Mouse (Mus musculus) inflammation-experienced regulatory T-cells (primary cell): ENCODE results near the gene Ms4a13. TPM values are rescaled to one million over a fixed set of nuclear protein-coding genes. Genes with fewer than 3 reads are reported as not detected.

Experiments
- polyA plus RNA-seq, 2 experiments: library from polyadenylated mRNA; unstranded; fragments of 100-300 nt; shearing (Covaris generic); gene quantifications; one replicate each; pipeline ENCODE4 v1.2.1; 2017

Ms4a13 gene
- not detected for polyA plus RNA-seq

GRCm38 (mm10) chr19:11196546-11196945 is at the start of gene Ms4a13:
Gene Ms4a13, minus strand, starts transcription at chr19:11196737.

GRCm38 (mm10) chr19:11232348-11232747 is 35.8 kb upstream of the Ms4a13 start, which contains the start of gene Ms4a12:
Gene Ms4a12, minus strand, starts transcription at chr19:11232448.

GRCm38 (mm10) chr19:11165172-11165571 is 31.4 kb downstream of the Ms4a13 start, which contains the start of gene 1700025F22Rik:
Gene 1700025F22Rik, minus strand, starts transcription at chr19:11165320.

GRCm38 (mm10) chr19:11130776-11131175 is 65.8 kb downstream of the Ms4a13 start, which contains the start of gene 1700017D01Rik:
Gene 1700017D01Rik, minus strand, starts transcription at chr19:11130876.

Other genes starting within 250 kb of the Ms4a13 start
- 10 to 100 TPM; 15.5 to 19.1 TPM for gene Ccdc86, start 247.5 kb downstream of the Ms4a13 start, polyA plus RNA-seq
- not detected for gene Ms4a10, start 222.1 kb downstream of the Ms4a13 start, polyA plus RNA-seq
- 1 to 10 TPM in 1 of 2 experiments, under 1 TPM in 1; 0.12 to 1.7 TPM for gene Ms4a15, start 203.5 kb downstream of the Ms4a13 start, polyA plus RNA-seq
- under 1 TPM in 1 of 2 experiments, not detected in 1; 0.45 TPM for gene Ms4a18, start 178.7 kb downstream of the Ms4a13 start, polyA plus RNA-seq
- 1 to 10 TPM in 1 of 2 experiments, under 1 TPM in 1; 0.18 to 2.2 TPM for gene Ms4a8a, start 115.6 kb downstream of the Ms4a13 start, polyA plus RNA-seq
- gene 1700017D01Rik, start 65.9 kb downstream of the Ms4a13 start, polyA plus RNA-seq: not detected
- gene 1700025F22Rik, start 31.4 kb downstream of the Ms4a13 start, polyA plus RNA-seq: not detected
- gene Ms4a12, start 35.7 kb upstream of the Ms4a13 start, polyA plus RNA-seq: under 1 TPM in 1 of 2 experiments, not detected in 1; 0.20 TPM
- 10 to 100 TPM in 1 of 2 experiments, 1 to 10 TPM in 1; 4.1 to 14.7 TPM for gene Ms4a1, start 69.5 kb upstream of the Ms4a13 start, polyA plus RNA-seq
- not detected for gene Ms4a5, start 87.1 kb upstream of the Ms4a13 start, polyA plus RNA-seq
- under 1 TPM in 1 of 2 experiments, not detected in 1; 0.07 TPM for gene Ms4a14, start 117.7 kb upstream of the Ms4a13 start, polyA plus RNA-seq
- 1 to 10 TPM in 1 of 2 experiments, under 1 TPM in 1; 0.43 to 1.8 TPM for gene Ms4a7, start 139.4 kb upstream of the Ms4a13 start, polyA plus RNA-seq
- 1 to 10 TPM in 1 of 2 experiments, under 1 TPM in 1; 0.45 to 1.6 TPM for gene Ms4a4a, start 178.8 kb upstream of the Ms4a13 start, polyA plus RNA-seq
- 100 to 1,000 TPM in 1 of 2 experiments, 10 to 100 TPM in 1; 38.9 to 156 TPM for gene Ms4a4c, start 208.0 kb upstream of the Ms4a13 start, polyA plus RNA-seq
- gene Ms4a4b, start 246.8 kb upstream of the Ms4a13 start, polyA plus RNA-seq: 1,000 to 10,000 TPM; 2,238 to 3,168 TPM